Mouse (Mus musculus) right cerebral cortex, postnatal 25 days (tissue): ENCODE measurements around the gene Wdr34.
"Not testable (repeated sequence)": the region's sequence is repeated elsewhere in the genome, so short reads cannot be mapped to it uniquely, and the experiment has no call there.

ENCODE experiments used
- DNase-seq: peaks from one replicate; pipeline ENCODE4 v3.0.0; 2022

The Wdr34 gene

DNA sequence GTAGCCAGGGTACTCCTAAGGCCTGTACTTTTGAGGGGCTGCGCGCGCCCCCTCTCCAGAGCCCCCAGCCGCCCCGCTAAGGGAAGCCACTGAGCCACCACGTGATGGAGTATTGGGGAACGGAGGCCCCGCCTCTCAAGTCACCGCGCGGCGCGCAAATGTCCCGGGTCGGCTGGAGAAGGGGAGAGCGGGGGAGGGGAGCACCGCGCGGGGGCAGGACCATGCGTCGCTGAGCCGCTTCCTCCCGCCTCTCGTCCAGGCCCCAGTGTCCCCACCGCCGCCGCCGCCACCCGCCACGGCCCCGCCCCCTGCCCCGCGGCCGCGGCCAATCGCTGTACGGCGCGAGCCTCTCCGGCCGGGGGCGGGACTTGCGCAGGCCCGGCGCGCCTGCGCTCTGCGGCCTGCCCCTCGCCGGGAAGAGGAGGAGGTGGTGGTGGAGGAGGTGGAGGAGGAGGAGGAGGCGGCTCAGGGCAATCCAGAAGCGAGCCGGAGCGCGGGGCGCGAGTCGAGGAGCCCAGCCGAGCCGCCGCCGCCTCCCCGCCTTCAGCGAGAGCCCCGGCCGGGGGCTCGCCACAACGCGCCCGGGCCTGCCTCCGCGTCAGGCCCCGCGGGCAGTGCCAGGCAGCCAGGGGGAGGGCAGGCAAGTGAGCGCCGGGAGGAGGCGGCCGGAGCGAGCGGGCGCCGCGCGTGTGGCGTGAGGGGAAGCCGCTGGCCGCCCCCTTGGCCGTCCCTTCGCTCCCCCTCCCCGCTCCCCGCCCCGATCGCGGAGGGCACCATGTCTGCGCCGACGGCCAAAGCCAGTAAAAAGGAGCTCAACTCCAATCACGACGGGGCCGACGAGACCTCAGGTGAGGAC, 17.6 kb upstream of the Wdr34 start:
- DNase-seq = peak; percentile 96

DNA sequence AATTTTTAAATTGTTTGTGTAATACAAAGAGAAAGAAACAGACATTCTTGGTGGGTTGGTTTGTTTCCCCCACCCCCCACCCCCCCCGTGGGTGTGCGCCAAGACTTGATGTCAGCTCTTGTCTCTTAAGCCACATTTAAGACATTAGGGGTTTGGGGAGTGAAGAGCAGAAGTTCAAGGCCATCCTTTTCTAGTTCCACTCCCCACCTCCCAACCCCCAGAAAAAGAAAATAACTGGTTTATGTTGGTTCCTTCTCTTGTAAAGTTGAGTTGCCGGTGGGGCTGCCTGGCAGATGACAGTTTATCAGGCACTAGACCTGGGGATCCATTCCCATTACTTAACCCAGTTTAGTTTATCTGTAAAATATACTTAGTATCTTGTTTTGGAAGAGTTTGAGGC, 15.6 kb upstream of the Wdr34 start:
- no peak for DNase-seq

DNA sequence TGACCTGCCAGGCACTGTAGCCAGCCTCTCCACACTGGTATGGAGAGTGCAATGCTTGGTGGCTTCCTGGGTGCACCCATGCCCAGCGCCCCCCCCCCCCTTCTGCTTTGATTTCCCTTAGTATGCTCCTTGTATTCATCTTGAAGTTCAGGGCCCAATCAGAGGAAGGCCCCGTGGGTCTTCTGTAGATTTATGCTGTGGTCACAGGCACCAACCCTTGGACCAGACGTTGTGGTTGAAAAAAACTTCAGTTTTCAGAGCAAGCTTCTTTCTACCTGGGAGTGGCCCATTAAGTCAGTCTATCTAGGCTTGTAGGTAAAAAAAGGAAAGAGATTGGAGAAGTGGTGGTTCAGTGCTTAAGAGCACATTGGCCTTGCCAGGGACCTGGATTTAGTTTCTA, 15.1 kb upstream of the Wdr34 start:
- no peak for DNase-seq

- no peak for DNase-seq
These were observed 14.6 kb upstream of the Wdr34 start for GRCm38 (mm10) chr2:30063235-30063634.

- DNase-seq = peak; percentile 43
These were observed 13.8 kb upstream of the Wdr34 start for GRCm38 (mm10) chr2:30062249-30063093.

- no peak for DNase-seq
These were observed 12.8 kb upstream of the Wdr34 start for GRCm38 (mm10) chr2:30061215-30062166.

GRCm38 (mm10) chr2:30058418-30058817, 9.7 kb upstream of the Wdr34 start:
- no peak for DNase-seq

DNA sequence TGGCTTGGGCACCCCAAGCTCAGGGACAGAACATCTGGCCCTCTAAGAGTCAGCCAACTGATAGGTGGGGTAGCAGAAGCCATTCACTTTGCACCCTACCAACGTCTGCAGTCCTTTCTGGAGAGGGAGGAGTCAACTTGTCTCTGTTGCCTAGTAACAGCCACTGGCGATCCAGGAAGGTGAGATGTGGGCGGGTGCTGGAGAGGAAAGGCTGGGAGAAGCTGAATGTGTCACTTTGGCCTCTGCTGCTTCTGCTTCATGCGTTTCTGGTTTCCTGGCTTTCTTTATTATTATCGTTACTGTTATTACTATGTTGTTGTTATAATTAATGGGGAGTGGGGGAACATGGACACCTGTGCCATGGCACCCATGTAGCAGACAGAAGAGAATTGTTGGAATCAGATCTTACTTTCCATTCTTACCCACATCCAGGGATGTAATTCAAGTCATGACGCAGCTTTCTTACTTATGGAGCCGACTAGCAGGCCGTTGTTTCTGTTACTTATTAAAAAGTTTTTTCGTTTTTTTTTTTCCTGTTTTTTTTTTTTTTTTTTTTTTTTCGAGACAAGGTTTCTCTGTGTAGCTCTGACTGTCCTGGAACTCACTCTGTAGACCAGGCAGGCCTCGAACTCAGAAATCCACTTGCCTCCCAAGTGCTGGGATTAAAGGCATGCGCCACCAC, 8.7 kb upstream of the Wdr34 start, which contains the start of gene Set:
Set (plus strand) TSS at position 156 of the 682 bp plus-strand sequence.
- no peak for DNase-seq

DNA sequence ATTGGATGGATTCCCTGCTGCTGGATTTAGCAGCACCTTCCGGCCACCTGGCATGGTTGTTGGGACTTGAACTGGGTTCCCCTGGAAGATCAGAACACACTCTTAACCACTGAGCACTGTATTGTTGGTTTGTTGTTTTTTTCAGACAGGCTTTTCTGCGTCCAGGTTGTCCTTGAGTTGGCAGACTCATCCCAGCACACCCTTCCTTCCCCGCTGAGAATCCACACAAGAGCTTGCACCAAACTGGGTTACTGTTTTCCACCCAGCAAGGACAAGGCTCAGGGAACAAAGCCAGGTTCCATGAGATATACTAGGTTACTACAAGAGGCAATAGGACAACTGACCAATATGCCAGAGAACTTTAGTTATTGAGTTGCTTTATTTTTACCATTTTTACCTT, 8.1 kb upstream of the Wdr34 start:
- no peak for DNase-seq

DNA sequence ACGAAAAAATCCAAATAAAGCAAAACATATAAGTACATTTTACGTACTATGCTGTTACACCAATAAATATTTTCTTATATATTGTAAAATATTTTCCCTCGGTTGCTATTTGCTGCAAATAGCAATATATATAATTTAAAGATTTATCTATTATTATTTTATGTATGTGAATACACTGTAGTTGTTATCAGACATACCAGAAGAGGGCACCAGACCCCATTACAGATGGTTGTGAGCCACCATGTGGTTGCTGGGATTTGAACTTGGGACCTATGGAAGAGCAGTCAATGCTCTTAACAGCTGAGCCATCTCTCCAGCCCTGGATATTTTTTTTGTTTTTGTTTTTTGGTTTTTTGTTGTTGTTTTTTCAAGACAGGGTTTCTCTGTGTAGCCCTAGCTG, 6.6 kb upstream of the Wdr34 start:
- DNase-seq = not testable (repeated sequence)

DNA sequence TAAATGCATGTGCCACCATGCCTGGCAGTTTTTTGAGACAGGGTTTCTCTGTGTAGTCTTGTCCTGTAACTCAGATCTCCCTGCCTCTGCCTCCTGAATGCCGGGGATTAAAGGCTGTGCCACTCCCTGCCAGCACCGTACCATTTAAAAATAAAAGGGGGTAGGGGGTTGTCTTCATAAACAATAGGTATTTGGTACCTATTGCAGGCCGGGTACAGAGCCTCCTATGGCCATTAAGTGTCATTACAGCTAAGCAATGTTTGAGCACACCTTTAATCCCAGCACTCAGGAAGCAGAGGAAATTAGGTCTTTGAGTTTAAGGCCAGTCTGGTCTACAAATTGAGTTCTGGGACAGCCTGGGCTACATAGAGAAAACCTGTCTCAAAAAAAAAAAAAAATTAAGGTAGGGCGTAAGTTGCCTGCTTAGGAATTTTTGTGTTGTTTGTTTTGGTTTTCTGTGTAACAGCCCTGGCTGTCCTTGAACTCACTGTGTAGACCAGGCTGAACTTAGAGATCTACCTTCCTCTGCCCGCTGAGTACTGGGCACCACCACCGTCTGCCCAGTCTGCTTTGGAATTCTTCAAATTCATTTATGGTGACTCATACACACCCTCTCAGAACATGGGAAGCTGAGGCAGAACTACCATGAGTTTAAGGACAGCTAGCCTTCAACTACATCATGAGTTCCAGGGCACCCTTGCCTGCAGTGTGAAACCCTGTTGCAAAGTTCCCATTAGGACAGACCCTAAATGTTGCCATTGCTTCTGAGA, 3.5 kb upstream of the Wdr34 start:
- DNase-seq = no peak

DNA sequence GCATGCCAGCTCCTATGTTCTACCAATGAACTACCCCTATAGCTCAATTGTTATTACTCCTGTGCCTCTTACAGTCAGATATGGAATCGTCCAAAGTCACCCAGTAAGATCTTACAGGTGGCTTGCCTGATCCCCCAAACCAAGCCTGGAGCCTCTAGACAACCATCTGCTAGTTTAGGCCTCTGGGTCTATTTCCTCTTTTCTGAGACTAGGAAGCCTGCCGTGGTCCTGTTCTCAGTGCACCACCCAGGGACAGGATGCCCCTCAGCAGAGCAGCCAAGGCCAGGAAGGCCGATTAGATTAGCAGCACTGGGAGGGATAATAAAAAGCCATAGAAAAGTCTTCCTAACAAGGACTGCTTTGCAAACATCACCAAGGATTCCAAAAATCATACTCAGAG, 1.1 kb upstream of the Wdr34 start:
- no peak for DNase-seq

DNA sequence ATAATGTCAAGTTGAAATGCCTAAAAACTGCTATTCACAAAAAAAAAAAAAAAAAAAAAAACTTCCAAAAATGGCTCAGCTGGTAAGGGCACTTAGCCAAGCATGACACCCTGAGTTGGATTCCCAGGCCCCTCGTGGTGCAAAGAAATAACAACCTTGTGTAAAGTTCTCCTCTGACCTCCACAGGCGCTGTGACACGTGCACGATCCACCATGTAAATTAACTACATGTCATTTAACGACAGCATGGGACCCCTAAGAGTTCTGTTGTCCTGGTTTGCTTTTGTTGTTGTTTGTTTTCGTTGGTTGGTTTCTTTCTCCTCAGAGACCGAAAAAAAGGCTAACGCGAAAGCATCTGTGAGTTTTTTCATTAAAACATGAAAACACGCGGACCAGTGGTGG, 580 bp downstream of the Wdr34 start:
- DNase-seq = no peak

DNA sequence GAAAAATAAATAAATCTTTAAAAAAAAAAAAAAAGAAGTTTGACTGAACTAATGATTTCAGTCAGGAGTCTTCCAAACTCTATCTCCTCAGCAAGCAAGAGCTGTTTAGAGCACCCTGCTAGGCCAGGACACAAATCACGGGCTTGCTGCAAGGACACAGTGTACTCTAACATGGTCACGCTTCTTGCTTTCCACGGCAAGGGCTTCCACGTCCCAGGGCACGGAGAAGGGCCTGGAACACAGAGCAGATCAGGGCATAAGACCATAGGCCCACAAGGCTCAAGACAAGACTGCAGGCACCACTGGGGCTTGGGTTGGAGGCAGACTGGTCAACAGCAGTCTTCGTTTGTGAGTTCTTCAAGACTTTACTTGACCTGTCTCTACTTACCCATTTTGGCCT, 1.6 kb downstream of the Wdr34 start:
- no peak for DNase-seq

DNA sequence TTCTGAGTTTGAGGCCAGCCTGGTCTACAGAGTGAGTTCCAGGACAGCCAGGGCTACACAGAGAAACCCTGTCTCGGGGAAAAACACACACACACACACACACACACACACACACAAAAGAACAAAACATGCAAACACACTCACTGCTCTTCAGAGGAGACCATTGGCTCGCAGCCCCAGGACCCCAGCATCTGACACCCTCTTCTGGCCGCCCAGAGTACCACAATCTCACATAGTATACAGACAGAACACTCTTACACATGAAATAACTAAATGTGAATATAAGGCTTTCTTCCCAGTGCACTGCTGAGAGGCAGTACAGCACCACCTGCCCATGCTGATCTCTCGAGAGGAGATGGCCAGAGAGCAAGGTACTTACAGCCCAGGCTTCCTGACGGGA, 4.1 kb downstream of the Wdr34 start:
- DNase-seq = no peak

DNA sequence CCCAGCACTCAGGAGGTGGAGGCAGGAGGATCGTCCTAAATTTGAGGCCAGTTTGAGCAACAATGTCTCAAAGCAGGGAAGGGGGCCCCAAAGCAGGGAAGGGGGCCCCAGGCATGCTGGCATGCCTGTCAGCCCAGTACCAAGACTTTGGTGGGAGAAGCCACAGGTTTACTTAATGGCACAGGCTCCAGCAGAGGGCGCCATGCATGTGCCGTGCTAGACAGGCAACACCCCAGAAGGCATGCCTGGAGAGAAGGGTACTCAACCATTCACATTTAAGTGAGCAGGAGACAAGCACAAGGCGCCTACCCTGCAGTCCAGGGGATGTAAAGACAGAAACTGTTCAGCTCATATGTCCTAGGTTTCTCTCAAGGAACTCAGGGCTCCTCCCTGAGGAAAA, 6.2 kb downstream of the Wdr34 start:
- peak; percentile 55 for DNase-seq

DNA sequence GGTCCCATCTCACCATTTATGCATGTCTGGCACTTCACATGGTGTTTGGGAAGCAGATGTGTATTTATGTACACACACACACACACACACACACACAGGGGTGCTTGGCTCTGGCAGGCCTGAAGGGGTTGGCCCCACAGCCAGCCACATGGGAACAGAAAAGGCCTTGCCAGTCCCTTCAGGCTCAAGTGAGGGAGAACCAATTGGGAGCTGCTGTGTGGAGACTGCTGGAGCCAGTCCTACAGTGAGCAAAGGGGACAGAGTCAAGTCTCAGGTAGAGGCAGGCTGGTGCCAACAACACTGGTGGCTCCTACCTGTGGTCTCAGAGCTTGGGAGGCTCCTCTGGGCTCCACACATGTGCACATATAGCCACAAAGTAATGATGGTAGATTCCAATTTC, 9.0 kb downstream of the Wdr34 start:
- no peak for DNase-seq

- DNase-seq = no peak
These were observed 10.3 kb downstream of the Wdr34 start for GRCm38 (mm10) chr2:30038370-30038769.

GRCm38 (mm10) chr2:30037762-30038161, 10.9 kb downstream of the Wdr34 start:
- DNase-seq = no peak

GRCm38 (mm10) chr2:30032957-30033356, 15.7 kb downstream of the Wdr34 start:
- no peak for DNase-seq

GRCm38 (mm10) chr2:30032244-30032846, 16.3 kb downstream of the Wdr34 start:
- peak; percentile 38 for DNase-seq
